Mouse (Mus musculus): ENCODE measurements around the gene Cgn. TPM values are rescaled to one million over a fixed set of nuclear protein-coding genes. Genes with fewer than 3 reads are reported as not detected.
A peak's percentile ranks its signal among the peaks of the same experiment; 100 is the strongest.
"Not testable (repeated sequence)": the region's sequence is repeated elsewhere in the genome, so short reads cannot be mapped to it uniquely, and the experiment has no call there.

Cgn gene
- polyA plus RNA-seq, 1 experiment from 2014 or later = 18.3 TPM

GRCm38 (mm10) chr3:94783462-94783931 is 2.8 kb downstream of the Cgn start:
- Histone ChIP-seq H3K36me3 (ENCODE audit: insufficient read depth) (peaks cover 7% of the 10 kb centered on the region; the same call in 1 of the 2 replicates), H3K4me3 (ENCODE audit: low read depth, low read length) (peak overlapping the region; percentile 12), H3K4me1 (ENCODE audit: insufficient read depth) (no peaks in the 10 kb centered on the region), H3K9me3 (ENCODE audit: low read depth, low read length) (no peaks in the 10 kb centered on the region), H3K27ac (ENCODE audit: low read depth) (peak overlapping the region; percentile 86), H3K27me3 (ENCODE audit: insufficient read depth, low read length) (no peaks in the 10 kb centered on the region), H3K9ac (no peak overlapping the region), H3K4me2 (peak overlapping the region; percentile 71)
- ATAC-seq (ENCODE audit: insufficient read depth) (no peak), DNase-seq (peak; percentile 49)
- 34% methylated on average over 5 of the region's 5 CpGs for WGBS
- TF ChIP-seq CTCF (IDR thresholded peaks at IDR 0.05; ENCODE audit: low read depth) = no peak

DNA sequence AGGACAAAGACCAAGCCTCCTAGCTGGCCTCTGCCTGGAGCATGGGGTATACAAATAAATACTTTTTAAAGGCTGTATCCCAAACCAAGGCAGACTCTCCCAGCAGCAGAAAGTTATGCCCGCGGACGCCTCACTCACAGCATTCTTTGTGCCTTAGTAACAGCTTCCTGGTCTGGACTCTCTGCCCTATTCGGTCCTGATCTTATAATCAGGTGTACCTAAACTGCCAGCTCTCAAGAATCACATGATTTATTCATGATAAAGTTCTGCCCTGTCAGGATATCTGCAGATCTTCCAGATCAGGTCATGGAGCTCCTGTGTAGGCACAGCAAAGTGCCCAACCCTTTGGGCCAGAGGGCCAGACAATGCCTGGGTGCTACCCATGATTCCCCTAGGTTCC is 3.4 kb downstream of the Cgn start:
- no peak for TF ChIP-seq CTCF (IDR thresholded peaks at IDR 0.05; ENCODE audit: low read depth)
- Histone ChIP-seq H3K36me3 (ENCODE audit: insufficient read depth) (peaks cover 7% of the 10 kb centered on the region; the same call in 1 of the 2 replicates), H3K4me1 (ENCODE audit: insufficient read depth) (no peaks in the 10 kb centered on the region), H3K27ac (ENCODE audit: low read depth) (peak overlapping the region; percentile 86), H3K9me3 (ENCODE audit: low read depth, low read length) (no peaks in the 10 kb centered on the region), H3K27me3 (ENCODE audit: insufficient read depth, low read length) (no peaks in the 10 kb centered on the region), H3K9ac (no peak overlapping the region), H3K4me2 (peak overlapping the region; percentile 71), H3K4me3 (ENCODE audit: low read depth, low read length) (0 out of 2 replicates have a peak overlapping the region, but pooled peaks have one; percentile 12)
- ATAC-seq (ENCODE audit: insufficient read depth) (no peak), DNase-seq (peak; percentile 6)
- 52% methylated on average over 4 of the region's 4 CpGs for WGBS

- H3K27me3 ChIP-seq (ENCODE audit: insufficient read depth, low read length) = no peaks in the 10 kb centered on the region
- H3K9ac ChIP-seq = no peak overlapping the region
- 20% methylated on average over 3 of the region's 3 CpGs for WGBS
- no peaks in the 10 kb centered on the region for H3K9me3 ChIP-seq (ENCODE audit: low read depth, low read length)
- H3K4me3 ChIP-seq (ENCODE audit: low read depth, low read length) = no peak overlapping the region
- no peak for DNase-seq
- ATAC-seq (ENCODE audit: insufficient read depth) = no peak
- H3K36me3 ChIP-seq (ENCODE audit: insufficient read depth) = peaks cover 7% of the 10 kb centered on the region; the same call in 1 of the 2 replicates
- no peak overlapping the region for H3K27ac ChIP-seq (ENCODE audit: low read depth)
- no peak overlapping the region for H3K4me2 ChIP-seq
- TF ChIP-seq CTCF (IDR thresholded peaks at IDR 0.05; ENCODE audit: low read depth) = no peak
- no peaks in the 10 kb centered on the region for H3K4me1 ChIP-seq (ENCODE audit: insufficient read depth)
Measured at GRCm38 (mm10) chr3:94781356-94781755, 4.9 kb downstream of the Cgn start.

DNA sequence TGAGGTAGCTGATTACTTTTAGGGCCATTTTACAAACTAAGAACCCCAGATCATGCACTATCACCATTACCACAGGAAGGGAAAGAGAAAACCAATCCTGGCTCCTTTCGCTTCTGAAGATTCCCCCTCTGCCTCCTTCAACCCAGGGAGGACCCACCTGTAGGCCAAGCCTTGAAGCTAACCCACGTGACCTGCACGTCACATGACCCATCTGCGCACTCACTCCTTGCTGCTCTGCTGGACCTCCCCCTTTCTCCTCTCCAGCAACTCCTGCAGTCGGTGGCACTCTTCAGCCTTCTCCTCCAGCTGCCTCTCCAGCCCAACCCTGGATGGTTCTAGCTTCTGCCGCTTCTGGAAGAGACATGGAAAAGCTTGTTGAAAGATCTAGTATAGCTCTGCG is 10.4 kb downstream of the Cgn start:
- Histone ChIP-seq H3K4me2 (no peak overlapping the region), H3K27ac (ENCODE audit: low read depth) (no peak overlapping the region), H3K9me3 (ENCODE audit: low read depth, low read length) (no peaks in the 10 kb centered on the region), H3K4me3 (ENCODE audit: low read depth, low read length) (no peak overlapping the region), H3K27me3 (ENCODE audit: insufficient read depth, low read length) (no peaks in the 10 kb centered on the region), H3K36me3 (ENCODE audit: insufficient read depth) (peaks cover 7% of the 10 kb centered on the region), H3K4me1 (ENCODE audit: insufficient read depth) (no peaks in the 10 kb centered on the region), H3K9ac (no peak overlapping the region)
- DNase-seq = no peak
- ATAC-seq (ENCODE audit: insufficient read depth) = no peak
- WGBS = 82% methylated on average over 7 of the region's 7 CpGs
- no peak for TF ChIP-seq CTCF (IDR thresholded peaks at IDR 0.05; ENCODE audit: low read depth)

GRCm38 (mm10) chr3:94774039-94774438 is 12.3 kb downstream of the Cgn start:
- no peak for DNase-seq
- H3K27me3 ChIP-seq (ENCODE audit: insufficient read depth, low read length) = no peaks in the 10 kb centered on the region
- 76% methylated on average over 11 of the region's 11 CpGs for WGBS
- H3K36me3 ChIP-seq (ENCODE audit: insufficient read depth) = peaks cover 4% of the 10 kb centered on the region
- no peak for ATAC-seq (ENCODE audit: insufficient read depth)
- no peaks in the 10 kb centered on the region for H3K4me1 ChIP-seq (ENCODE audit: insufficient read depth)
- no peak overlapping the region for H3K4me2 ChIP-seq
- no peak for TF ChIP-seq CTCF (IDR thresholded peaks at IDR 0.05; ENCODE audit: low read depth)
- no peak overlapping the region for H3K27ac ChIP-seq (ENCODE audit: low read depth)
- no peaks in the 10 kb centered on the region for H3K9me3 ChIP-seq (ENCODE audit: low read depth, low read length)
- H3K9ac ChIP-seq = no peak overlapping the region
- no peak overlapping the region for H3K4me3 ChIP-seq (ENCODE audit: low read depth, low read length)

DNA sequence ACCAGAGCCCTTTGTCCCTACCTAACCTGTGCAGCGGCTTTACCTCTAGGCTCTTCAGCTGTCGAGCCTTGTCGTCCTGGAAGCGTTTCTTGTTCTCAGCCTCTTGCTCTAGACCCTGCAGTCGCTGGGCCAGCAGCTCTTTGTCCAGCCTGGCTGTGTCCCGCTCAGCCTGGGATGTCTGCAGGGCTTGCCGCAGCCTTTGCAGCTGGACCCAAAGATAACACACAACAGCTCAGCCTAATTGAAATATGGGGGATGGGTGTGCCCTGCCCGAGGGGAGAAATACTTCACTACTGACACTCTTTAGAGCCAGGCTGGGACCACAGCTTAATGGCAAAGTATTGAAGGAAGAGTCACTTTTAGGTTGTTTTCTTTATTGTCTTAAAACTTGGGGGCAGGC is 20.8 kb downstream of the Cgn start:
- not testable (repeated sequence) for ATAC-seq (ENCODE audit: insufficient read depth); H3K4me2 ChIP-seq; H3K4me1 ChIP-seq (ENCODE audit: insufficient read depth); H3K4me3 ChIP-seq (ENCODE audit: low read depth, low read length); H3K27ac ChIP-seq (ENCODE audit: low read depth); H3K36me3 ChIP-seq (ENCODE audit: insufficient read depth); H3K9me3 ChIP-seq (ENCODE audit: low read depth, low read length); H3K9ac ChIP-seq; H3K27me3 ChIP-seq (ENCODE audit: insufficient read depth, low read length); DNase-seq
- WGBS = 43% methylated on average over 8 of the region's 8 CpGs

DNA sequence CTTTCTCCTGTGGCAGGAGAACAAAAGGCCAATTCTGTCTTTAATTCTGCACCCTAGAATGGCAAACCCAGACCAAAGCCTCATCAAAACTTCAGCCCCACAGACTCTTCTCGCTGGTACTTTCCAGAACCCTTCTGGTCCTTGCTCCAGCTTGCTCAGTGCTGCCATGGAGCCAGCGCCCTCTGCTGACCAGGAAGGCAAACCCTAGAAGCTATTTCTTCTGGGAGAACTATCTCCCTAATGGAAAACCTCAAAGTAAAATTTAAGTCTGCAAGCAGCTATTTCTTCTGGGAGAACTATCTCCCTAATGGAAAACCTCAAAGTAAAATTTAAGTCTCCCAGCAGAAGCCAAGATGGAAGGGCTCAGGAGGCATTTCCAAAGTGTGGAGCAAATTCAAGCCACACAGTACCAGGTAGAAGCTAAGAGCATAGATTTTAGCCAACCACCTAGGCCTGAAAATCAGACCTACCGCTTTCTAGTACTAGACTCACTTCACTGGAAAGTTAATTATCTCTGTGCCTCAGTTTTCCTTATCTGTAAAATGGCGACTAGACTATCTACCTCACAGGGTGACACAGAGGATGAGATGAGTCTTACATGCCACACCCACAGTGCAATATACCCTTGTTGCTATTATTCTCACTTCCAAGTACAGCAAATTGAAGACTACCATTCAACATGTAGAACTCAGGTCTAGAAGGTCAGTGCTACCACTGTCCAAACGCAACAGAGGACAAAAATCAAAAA is 21.6 kb downstream of the Cgn start:
- H3K27me3 ChIP-seq (ENCODE audit: insufficient read depth, low read length); DNase-seq; H3K9ac ChIP-seq; H3K4me3 ChIP-seq (ENCODE audit: low read depth, low read length); ATAC-seq (ENCODE audit: insufficient read depth); H3K4me1 ChIP-seq (ENCODE audit: insufficient read depth); H3K4me2 ChIP-seq; H3K27ac ChIP-seq (ENCODE audit: low read depth); H3K36me3 ChIP-seq (ENCODE audit: insufficient read depth); H3K9me3 ChIP-seq (ENCODE audit: low read depth, low read length): not testable (repeated sequence)
- peak; percentile 22; the same call in 1 of the 2 replicates for TF ChIP-seq CTCF (IDR thresholded peaks at IDR 0.05; ENCODE audit: low read depth)
- WGBS = 86% methylated on average over 3 of the region's 5 CpGs

GRCm38 (mm10) chr3:94758427-94758826 is 27.9 kb downstream of the Cgn start:
- H3K9me3 ChIP-seq (ENCODE audit: low read depth, low read length); H3K4me2 ChIP-seq; H3K9ac ChIP-seq; H3K4me1 ChIP-seq (ENCODE audit: insufficient read depth); DNase-seq; H3K27me3 ChIP-seq (ENCODE audit: insufficient read depth, low read length); H3K36me3 ChIP-seq (ENCODE audit: insufficient read depth); H3K4me3 ChIP-seq (ENCODE audit: low read depth, low read length); H3K27ac ChIP-seq (ENCODE audit: low read depth): not testable (repeated sequence)
- peak; percentile 78 for ATAC-seq (ENCODE audit: insufficient read depth)
- 59% methylated on average over 4 of the region's 9 CpGs for WGBS

DNA sequence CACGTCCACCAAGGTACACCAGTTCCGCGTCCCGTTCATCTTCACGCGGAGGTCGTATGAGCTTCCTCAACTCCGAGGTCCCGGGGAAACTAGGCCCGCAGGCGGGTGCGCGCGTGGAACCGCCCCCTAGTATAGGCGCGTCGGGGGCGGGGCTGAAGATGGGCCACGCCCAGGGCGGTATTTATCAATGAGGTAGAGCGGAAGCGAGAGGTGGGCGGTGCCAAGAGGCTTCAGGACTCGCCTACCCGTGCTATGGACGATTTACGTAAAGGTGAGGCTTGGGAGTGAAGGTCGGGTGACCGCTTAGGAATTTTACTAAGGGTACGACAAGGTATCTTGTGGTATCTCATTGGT is 28.3 kb downstream of the Cgn start:
- not testable (repeated sequence) for H3K4me1 ChIP-seq (ENCODE audit: insufficient read depth); H3K27me3 ChIP-seq (ENCODE audit: insufficient read depth, low read length); DNase-seq; H3K9me3 ChIP-seq (ENCODE audit: low read depth, low read length); H3K27ac ChIP-seq (ENCODE audit: low read depth); H3K36me3 ChIP-seq (ENCODE audit: insufficient read depth); H3K9ac ChIP-seq
- under 1% methylated on average over 17 of the region's 31 CpGs for WGBS
- H3K4me2 ChIP-seq = peak overlapping the region; percentile 43
- ATAC-seq (ENCODE audit: insufficient read depth) = peak; percentile 92
- peak overlapping the region; percentile 21; the same call in 1 of the 2 replicates for H3K4me3 ChIP-seq (ENCODE audit: low read depth, low read length)

GRCm38 (mm10) chr3:94757251-94758055 is 28.8 kb downstream of the Cgn start:
- H3K27me3 ChIP-seq (ENCODE audit: insufficient read depth, low read length); H3K27ac ChIP-seq (ENCODE audit: low read depth); H3K9me3 ChIP-seq (ENCODE audit: low read depth, low read length); H3K36me3 ChIP-seq (ENCODE audit: insufficient read depth); H3K4me1 ChIP-seq (ENCODE audit: insufficient read depth): not testable (repeated sequence)
- peak; percentile 75; the same call in 1 of the 2 replicates for ATAC-seq (ENCODE audit: insufficient read depth)
- DNase-seq = peak; percentile 3
- peak overlapping the region; percentile 42 for H3K9ac ChIP-seq
- 4% methylated on average over 21 of the region's 47 CpGs for WGBS
- peak overlapping the region; percentile 34 for H3K4me3 ChIP-seq (ENCODE audit: low read depth, low read length)
- peak overlapping the region; percentile 65 for H3K4me2 ChIP-seq

All from lung, embryonic 14.5 days (tissue).